Mouse (Mus musculus) heart, embryonic 16.5 days (tissue): ENCODE data around the gene Acvr1c. TPM values are rescaled to one million over a fixed set of nuclear protein-coding genes. Genes with fewer than 3 reads are reported as not detected.

Experiments
- ATAC-seq: fragments of 200-750 bp; cut with Nextera tagmentation; replicated peaks from 2 replicates; pipeline ENCODE4 v1.8.0; 2017; ENCODE audit warnings: moderate number of reproducible peaks; ENCODE audit not compliant: insufficient read depth, low FRiP score; ENCODE audit errors: extremely low read depth
- H3K27ac ChIP-seq: fragments of 300-500 bp; sonication (generic); 2 replicates; pipeline ENCODE4 v1.5.1; 2014; ENCODE audit warnings: mild to moderate bottlenecking, low read length, control low read depth, moderate library complexity
- H3K27me3 ChIP-seq: fragments of 300-500 bp; sonication (generic); 2 replicates; pipeline ENCODE4 v1.6.1; 2014; ENCODE audit warnings: low read length, mixed read lengths; ENCODE audit not compliant: control insufficient read depth, insufficient read depth
- H3K36me3 ChIP-seq: fragments of 300-500 bp; sonication (generic); 2 replicates; pipeline ENCODE4 v1.6.1; 2014; ENCODE audit not compliant: control insufficient read depth, insufficient read depth
- H3K4me1 ChIP-seq: fragments of 300-500 bp; sonication (generic); 2 replicates; pipeline ENCODE4 v1.6.1; 2014; ENCODE audit warnings: low read length, mixed read lengths; ENCODE audit not compliant: control insufficient read depth, insufficient read depth
- H3K4me2 ChIP-seq: fragments of 300-500 bp; sonication (generic); 2 replicates; pipeline ENCODE4 v1.6.1; 2014; ENCODE audit warnings: low read depth, mild to moderate bottlenecking, control low read depth, low read length
- H3K4me3 ChIP-seq: fragments of 300-500 bp; sonication (generic); 2 replicates; pipeline ENCODE4 v1.5.1; 2014; ENCODE audit warnings: mild to moderate bottlenecking, control low read depth, low read length
- H3K9ac ChIP-seq: fragments of 300-500 bp; sonication (generic); 2 replicates; pipeline ENCODE4 v1.6.1; 2014; ENCODE audit warnings: low read length, control low read depth
- H3K9me3 ChIP-seq: fragments of 300-500 bp; sonication (generic); replicated peaks from 2 replicates; pipeline ENCODE4 v1.6.1; 2016; ENCODE audit warnings: low read length; ENCODE audit not compliant: control insufficient read depth
- WGBS: fragments of 180-500 bp; shearing (Covaris S2); extraction: QIAGEN DNeasy Blood & Tissue Kit; methylation state at CpG from one replicate; pipeline ENCODE4 v1.1.7; 2014; 5-methylcytosine and 5-hydroxymethylcytosine counted together
- polyA plus RNA-seq: library from polyadenylated mRNA; unstranded; fragments of >200 nt; fragmentation: Nextera tagmentation; extraction: Ambion mirVana; gene quantifications from 2 replicates; pipeline ENCODE4 v1.2.1, GENCODE M21; 2015

Acvr1c gene
- 0.87 and 1.3 TPM in 2 replicates for polyA plus RNA-seq

DNA sequence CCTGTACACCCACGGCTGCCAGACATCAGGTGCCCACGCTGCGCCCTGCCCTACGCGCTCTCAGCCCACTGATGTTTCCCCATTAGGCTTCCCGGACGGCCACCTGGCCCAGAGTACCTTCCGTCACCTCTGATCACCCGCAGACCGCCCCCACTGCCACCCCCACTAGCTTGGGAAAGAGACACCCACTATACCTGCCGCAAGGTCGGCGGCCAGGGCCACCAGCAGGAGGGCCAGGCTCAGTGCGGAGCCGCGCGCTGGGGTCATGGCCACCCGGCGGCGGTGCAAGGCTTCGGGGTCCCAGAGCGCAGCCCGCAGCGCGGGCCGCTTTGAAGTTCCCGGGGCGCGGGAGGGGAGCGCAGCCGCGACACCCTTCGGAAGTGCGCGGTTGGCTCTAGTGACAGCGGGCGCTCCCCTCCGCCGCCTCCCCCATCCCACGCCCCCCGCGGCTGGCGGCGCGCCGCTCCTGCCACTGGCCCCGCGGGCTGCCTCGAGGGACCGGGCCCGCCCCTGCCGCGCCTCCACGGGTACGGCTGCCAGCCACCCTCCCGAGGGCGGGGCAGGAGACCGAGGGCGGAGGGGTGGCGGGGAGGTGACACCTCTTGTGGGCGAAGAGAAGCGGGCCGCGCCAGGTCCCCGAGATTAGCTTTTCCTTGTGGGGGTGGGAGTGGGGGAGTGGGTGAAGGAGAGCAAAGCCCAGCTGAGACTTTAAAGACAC lies at the start of gene Acvr1c:
Gene Acvr1c, minus strand, starts transcription at position 482 of the 718 bp plus-strand sequence.
- Histone ChIP-seq H3K36me3 (no peaks in the 10 kb centered on the region), H3K9ac (peak within 1 kb of the TSS; percentile 57), H3K27ac (no peak within 1 kb of the TSS), H3K27me3 (0 out of 2 replicates have a peak, but pooled peaks cover 2% of the 10 kb centered on the region), H3K4me3 (peak within 1 kb of the TSS; percentile 63), H3K4me1 (peaks cover 8% of the 10 kb centered on the region), H3K4me2 (peak within 1 kb of the TSS; percentile 92), H3K9me3 (no peaks in the 10 kb centered on the region)
- under 1% methylated on average over 57 of the region's 65 CpGs for WGBS
- peak; percentile 80 for ATAC-seq

DNA sequence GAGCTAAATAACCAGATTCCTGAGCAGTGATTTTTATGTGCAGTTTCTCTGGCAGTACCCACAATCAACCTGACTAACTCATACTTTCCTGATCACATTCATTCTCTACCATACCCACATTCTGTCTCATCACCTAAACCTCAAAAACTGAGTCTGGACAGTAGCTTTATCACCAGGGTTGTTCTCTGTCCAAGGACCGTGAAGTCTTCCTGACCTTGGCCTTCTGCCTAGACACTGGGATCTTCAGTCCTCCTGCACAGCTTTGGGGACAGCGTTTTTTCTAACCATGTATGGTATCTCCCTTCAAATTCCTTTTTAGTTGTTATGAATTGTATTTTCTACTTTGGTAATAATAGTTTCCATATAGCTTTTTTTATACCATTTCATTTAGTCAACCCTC lies 45.8 kb upstream of the Acvr1c start:
- Histone ChIP-seq H3K9ac (no peak overlapping the region), H3K4me3 (no peak overlapping the region), H3K4me2 (no peak overlapping the region), H3K36me3 (no peaks in the 10 kb centered on the region), H3K9me3 (peaks cover 2% of the 10 kb centered on the region; the same call in 1 of the 2 replicates), H3K27ac (no peak overlapping the region), H3K4me1 (no peaks in the 10 kb centered on the region), H3K27me3 (no peaks in the 10 kb centered on the region)
- no peak for ATAC-seq
- WGBS = 75% methylated on average over 2 of the region's 2 CpGs

DNA sequence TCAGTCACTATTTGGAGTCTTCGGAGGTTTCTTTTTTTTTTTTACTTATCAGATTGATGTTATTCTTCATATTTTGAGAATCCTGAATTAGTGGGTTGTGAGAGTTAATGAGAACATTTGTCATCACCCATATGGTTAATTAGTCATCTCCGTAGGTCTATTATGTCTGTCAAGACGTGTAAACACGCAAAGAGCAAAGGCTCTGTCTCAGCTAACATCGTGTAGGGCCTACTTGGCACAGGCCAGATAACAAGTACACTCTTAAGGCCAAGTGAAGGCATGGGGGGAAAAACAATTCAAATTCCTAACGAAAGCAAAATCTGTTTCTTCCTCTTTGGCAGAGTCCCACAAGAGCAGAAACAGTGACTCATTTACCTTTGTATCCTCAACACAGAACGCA lies 30.9 kb upstream of the Acvr1c start:
- WGBS = 75% methylated on average over 7 of the region's 7 CpGs
- no peak overlapping the region for H3K4me2 ChIP-seq
- no peak for ATAC-seq
- no peak overlapping the region for H3K9ac ChIP-seq
- no peaks in the 10 kb centered on the region for H3K27me3 ChIP-seq
- no peaks in the 10 kb centered on the region for H3K36me3 ChIP-seq
- no peak overlapping the region for H3K27ac ChIP-seq
- H3K4me1 ChIP-seq = no peaks in the 10 kb centered on the region
- no peaks in the 10 kb centered on the region for H3K9me3 ChIP-seq
- H3K4me3 ChIP-seq = no peak overlapping the region

DNA sequence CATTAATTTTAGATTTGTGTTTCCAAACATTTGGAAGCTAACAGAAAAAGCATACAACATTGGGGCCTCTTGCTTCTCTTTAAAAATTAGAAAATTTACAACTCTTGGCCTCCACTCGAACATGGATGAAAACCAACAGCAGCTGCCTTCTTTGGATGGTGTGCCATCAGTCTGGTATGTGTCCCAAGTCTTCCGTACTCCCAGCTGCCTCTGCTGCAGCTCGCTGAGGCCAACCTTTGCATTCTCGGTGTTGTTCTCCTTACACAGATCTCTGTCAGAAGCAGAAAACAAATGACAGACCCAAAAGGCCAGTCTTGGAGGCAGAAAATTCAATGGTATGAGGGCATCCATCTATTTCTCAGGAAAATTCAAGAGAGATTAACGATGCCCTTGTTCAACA lies 22.3 kb upstream of the Acvr1c start:
- Histone ChIP-seq H3K4me2 (no peak overlapping the region), H3K27ac (no peak overlapping the region), H3K4me1 (no peaks in the 10 kb centered on the region), H3K9ac (no peak overlapping the region), H3K36me3 (no peaks in the 10 kb centered on the region), H3K27me3 (no peaks in the 10 kb centered on the region), H3K4me3 (no peak overlapping the region), H3K9me3 (no peaks in the 10 kb centered on the region)
- no peak for ATAC-seq
- WGBS = 81% methylated on average over 5 of the region's 5 CpGs

DNA sequence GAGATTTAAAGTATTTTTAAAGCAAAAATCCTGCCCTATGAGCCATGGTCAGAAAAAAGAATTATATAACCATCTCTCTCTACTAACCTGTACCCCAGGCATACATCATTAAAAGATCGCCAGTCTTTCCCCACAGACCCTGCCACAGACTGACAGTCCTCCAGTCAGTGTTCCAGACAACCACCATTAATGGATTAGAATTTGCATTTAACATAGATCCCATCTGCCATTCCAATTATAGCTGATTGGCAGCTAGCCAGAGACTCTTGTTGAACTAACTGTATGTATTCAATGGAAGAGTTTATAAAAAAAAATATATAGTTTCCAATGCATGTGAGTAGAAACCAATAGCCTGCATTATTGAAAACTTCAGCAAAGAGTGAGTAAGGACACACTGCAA lies 21.8 kb upstream of the Acvr1c start:
- WGBS = 84% methylated on average over 1 of the region's 1 CpGs
- no peak for ATAC-seq
- H3K9ac ChIP-seq = no peak overlapping the region
- H3K27me3 ChIP-seq = no peaks in the 10 kb centered on the region
- H3K36me3 ChIP-seq = no peaks in the 10 kb centered on the region
- H3K4me1 ChIP-seq = no peaks in the 10 kb centered on the region
- H3K27ac ChIP-seq = no peak overlapping the region
- H3K9me3 ChIP-seq = peaks cover 3% of the 10 kb centered on the region
- no peak overlapping the region for H3K4me3 ChIP-seq
- no peak overlapping the region for H3K4me2 ChIP-seq

DNA sequence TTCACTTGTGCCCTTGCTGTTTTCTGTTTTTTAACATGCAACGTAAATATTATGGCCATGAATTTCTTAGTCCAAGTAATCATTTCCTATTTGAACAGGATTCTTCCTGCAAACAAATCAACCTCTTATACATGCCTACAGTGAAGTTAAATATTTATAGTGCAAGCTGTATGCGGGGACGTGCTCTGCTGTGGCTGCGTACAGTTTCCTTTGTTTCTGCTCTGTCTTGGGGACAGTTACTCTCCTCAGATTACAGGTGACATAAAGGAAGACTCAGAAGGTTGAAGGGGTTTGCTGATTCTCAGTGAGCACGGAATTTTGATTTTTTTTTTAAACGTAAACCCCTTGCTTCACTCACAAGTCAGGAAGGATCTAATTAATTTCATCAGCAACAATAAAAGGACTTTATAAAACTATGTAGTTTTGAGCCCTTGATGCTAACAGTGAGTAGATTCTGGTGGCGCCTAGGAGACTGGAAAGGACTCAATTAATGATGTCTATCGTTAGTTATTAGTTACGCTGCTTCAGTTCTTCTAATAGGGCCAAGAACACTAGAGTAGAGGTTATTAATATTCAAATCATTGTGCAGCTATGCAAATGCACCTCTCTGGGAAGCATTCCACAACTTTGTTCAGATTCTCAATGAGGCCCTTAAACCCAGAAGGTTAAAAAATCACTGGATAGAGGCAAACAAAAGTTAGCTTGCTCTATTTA lies 19.9 kb upstream of the Acvr1c start:
- ATAC-seq = no peak
- Histone ChIP-seq H3K27me3 (no peaks in the 10 kb centered on the region), H3K4me1 (no peaks in the 10 kb centered on the region), H3K4me2 (no peak overlapping the region), H3K9me3 (peaks cover 4% of the 10 kb centered on the region), H3K9ac (no peak overlapping the region), H3K4me3 (no peak overlapping the region), H3K36me3 (no peaks in the 10 kb centered on the region), H3K27ac (no peak overlapping the region)
- 82% methylated on average over 9 of the region's 9 CpGs for WGBS

DNA sequence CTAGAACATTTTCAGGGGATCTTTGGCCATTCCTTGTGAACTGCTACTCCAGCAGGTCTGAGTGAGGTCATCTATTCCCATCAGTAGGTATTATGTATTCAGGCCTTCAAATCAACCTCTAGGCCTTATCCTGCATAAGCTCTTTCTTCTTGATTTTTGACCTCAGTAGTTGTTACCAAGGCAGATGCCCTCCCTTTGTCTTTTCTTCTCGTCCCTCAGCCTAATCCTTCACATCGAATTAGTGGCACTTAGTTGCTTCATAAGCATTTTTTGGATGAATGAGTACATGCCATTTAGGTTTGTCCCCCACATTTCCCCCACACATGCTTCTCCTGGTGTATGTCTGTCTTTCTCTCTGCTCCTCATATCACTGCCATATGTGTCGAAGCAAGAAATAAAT lies 8.5 kb upstream of the Acvr1c start:
- 76% methylated on average over 3 of the region's 3 CpGs for WGBS
- no peak overlapping the region for H3K4me2 ChIP-seq
- no peaks in the 10 kb centered on the region for H3K9me3 ChIP-seq
- no peaks in the 10 kb centered on the region for H3K27me3 ChIP-seq
- no peak overlapping the region for H3K27ac ChIP-seq
- no peak overlapping the region for H3K9ac ChIP-seq
- no peak for ATAC-seq
- H3K36me3 ChIP-seq = no peaks in the 10 kb centered on the region
- no peak overlapping the region for H3K4me3 ChIP-seq
- no peaks in the 10 kb centered on the region for H3K4me1 ChIP-seq

DNA sequence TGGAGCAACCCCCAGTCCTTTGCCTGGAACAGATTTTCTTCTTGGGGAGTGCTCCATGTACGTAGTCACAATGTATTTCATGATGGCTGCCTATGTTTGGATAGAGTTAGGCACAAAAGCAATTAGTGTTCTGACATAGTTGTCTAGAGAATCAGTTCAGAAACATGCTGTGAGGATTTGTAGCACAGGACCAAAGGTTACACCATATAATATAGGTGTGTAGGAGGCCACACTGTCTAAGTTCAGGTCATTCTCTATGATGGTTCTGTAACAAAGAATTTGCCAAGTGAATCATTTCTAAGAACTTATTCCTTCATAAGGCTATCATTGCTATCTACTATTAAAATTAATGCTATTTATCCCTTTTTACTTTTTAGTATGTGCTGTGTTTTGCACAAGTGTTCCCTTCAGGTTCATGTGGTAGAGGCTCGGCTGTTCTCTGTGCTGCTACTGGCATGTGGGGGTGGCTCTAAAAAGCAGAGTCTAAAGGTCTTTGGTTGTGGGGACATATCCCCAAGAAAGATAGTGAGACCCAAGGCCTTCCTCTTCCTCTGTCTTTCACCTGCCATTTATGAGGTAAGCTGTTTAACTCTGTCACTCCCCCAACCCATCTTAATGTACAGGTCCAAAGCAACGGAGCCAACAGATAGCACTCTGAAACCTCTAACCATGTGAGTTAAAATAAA lies 3.8 kb upstream of the Acvr1c start:
- H3K27me3 ChIP-seq = 0 out of 2 replicates have a peak, but pooled peaks cover 2% of the 10 kb centered on the region
- no peak overlapping the region for H3K4me2 ChIP-seq
- no peak for ATAC-seq
- peaks cover 5% of the 10 kb centered on the region; the same call in 1 of the 2 replicates for H3K4me1 ChIP-seq
- WGBS = 86% methylated on average over 3 of the region's 3 CpGs
- no peak overlapping the region for H3K27ac ChIP-seq
- no peak overlapping the region for H3K9ac ChIP-seq
- H3K36me3 ChIP-seq = no peaks in the 10 kb centered on the region
- no peaks in the 10 kb centered on the region for H3K9me3 ChIP-seq
- H3K4me3 ChIP-seq = no peak overlapping the region

DNA sequence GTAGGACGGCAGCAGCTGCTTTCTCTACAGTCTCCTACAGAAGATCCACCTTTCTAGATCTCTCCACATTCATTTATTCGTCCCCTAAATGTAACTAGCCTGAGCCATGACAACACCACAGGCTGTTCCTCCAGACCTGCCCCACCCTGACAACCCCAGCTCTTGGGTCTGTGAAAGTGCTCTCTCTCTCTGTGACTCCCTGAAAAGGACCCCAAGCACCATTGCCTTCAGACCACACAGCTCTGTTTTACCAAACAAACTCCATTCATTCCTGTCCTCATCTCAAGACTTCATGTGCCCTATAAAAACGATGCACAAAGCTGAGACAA lies 401 bp upstream of the Acvr1c start:
- H3K27ac ChIP-seq = no peak overlapping the region
- H3K27me3 ChIP-seq = 0 out of 2 replicates have a peak, but pooled peaks cover 2% of the 10 kb centered on the region
- peak overlapping the region; percentile 63 for H3K4me3 ChIP-seq
- ATAC-seq = no peak
- peaks cover 5% of the 10 kb centered on the region for H3K4me1 ChIP-seq
- H3K9ac ChIP-seq = no peak overlapping the region
- no peaks in the 10 kb centered on the region for H3K36me3 ChIP-seq
- no peaks in the 10 kb centered on the region for H3K9me3 ChIP-seq
- peak overlapping the region; percentile 92 for H3K4me2 ChIP-seq
- 10% methylated on average over 3 of the region's 3 CpGs for WGBS
